Mouse (Mus musculus): ENCODE results near the gene Plek2.

Plek2 gene

DNA sequence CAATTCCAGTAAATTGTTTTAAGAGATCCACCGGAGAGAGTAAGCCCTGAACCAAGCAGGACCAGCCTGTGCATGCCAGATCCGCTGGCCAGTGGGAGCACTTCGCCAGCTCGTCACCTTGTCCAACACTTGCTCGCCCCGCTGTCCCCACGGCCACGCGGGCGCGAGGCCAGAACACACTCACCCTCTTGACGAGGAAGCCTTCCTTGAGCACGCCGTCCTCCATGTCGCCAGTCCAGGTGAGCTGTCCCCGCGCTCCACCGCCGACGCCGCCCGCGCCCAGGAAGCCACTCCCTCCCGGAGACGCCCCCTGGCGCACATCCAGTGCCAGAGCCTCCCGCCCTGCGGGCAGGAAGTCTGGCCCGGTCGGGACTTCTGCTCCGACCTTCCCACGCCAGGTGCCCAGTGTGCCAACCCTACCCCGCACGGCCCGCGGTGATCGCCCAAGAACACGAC lies at the start of gene Plek2:
TSS of gene Plek2 (minus strand) at position 258 of the 456 bp plus-strand sequence.
- POLR2A ChIA-PET, result interaction anchor here in 1 of 4 experiments (2.6 kb wide), 1 partner anchor 12 kb away, joined by 8 read pairs; no protein-coding TSS in a partner anchor
- CTCF ChIA-PET, result interaction anchor here in 3 of 4 experiments (0.6 to 1.4 kb wide), 4 partner anchors 12 to 201 kb away, joined by 3 to 7 read pairs (median 4); no protein-coding TSS in a partner anchor

DNA sequence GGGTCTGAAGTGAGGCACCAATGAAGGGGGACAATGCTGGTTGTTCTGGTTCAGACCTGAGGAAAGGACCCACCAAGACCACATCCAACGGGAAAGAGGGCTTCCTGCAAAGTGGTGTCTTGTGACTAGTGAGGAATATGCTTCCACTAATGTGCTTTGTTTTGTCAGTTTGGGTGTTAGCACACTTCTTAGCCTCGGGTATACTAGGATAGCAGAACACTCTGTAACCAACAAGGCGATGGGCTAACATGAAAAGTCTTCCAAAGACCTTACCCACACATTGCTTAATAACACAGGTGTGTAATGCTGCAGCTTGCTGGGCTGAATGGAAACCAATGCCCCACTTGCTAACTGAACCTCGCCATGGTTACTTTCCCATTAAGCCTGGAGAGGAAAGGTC lies 49.6 kb upstream of the Plek2 start:
- CTCF ChIA-PET, result no interaction called here

DNA sequence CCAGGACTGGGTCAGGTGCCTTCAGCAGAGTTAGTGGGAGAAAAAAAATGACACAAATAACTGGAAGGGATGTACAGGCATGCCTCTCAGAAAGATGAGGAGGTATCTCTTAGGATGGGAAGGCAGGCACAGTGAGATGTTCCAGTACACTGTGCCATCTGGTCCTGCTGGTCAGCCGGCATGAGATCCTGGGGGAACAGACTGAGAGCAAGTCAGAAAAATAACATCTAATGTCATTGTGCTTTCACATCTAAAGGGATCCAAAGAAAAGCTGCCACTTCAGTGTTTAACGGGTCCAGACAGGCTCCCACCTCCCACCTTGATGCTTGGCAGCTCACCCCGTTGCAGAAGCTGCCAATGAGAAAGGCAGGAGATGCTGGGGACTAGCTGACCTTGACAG lies 45.7 kb upstream of the Plek2 start:
- CTCF ChIA-PET, result interaction anchor here in 1 of 4 experiments (0.6 kb wide), 1 partner anchor 10 kb away, joined by 3 read pairs; no protein-coding TSS in a partner anchor
- POLR2A ChIA-PET, result interaction anchor here in 2 of 4 experiments (0.6 to 1.1 kb wide), 2 partner anchors 10 to 15 kb away, joined by 3 read pairs; no protein-coding TSS in a partner anchor

More for the DNA sequence above, 49.6 kb upstream of the Plek2 start:
- POLR2A ChIA-PET, result no interaction called here

GRCm38 (mm10) chr12:78952053-78952452 lies 45.3 kb upstream of the Plek2 start:
- ChIA-PET POLR2A (interaction anchor here in 1 of 4 experiments (1.1 kb wide), 1 partner anchor 9 kb away, joined by 3 read pairs; no protein-coding TSS in a partner anchor), CTCF (interaction anchor here in 1 of 4 experiments (0.6 kb wide), 1 partner anchor 9 kb away, joined by 3 read pairs; no protein-coding TSS in a partner anchor)

- ChIA-PET POLR2A (interaction anchor here in 1 of 4 experiments (1.0 kb wide), 1 partner anchor 10 kb away, joined by 3 read pairs; no protein-coding TSS in a partner anchor), CTCF (interaction anchor here in 2 of 4 experiments (0.8 to 1.4 kb wide), 2 partner anchors 29 kb away, joined by 4 to 5 read pairs; no protein-coding TSS in a partner anchor)
These were observed 40.9 kb upstream of the Plek2 start for GRCm38 (mm10) chr12:78947661-78948060.

- CTCF ChIA-PET, result interaction anchor here in 1 of 4 experiments (1.0 to 1.4 kb wide), 2 partner anchors 28 kb away, joined by 3 to 5 read pairs; no protein-coding TSS in a partner anchor
- POLR2A ChIA-PET, result interaction anchor here in 2 of 4 experiments (0.5 to 1.0 kb wide), 2 partner anchors 10 to 37 kb away, joined by 3 to 6 read pairs; no protein-coding TSS in a partner anchor
These were observed 40.4 kb upstream of the Plek2 start for GRCm38 (mm10) chr12:78947161-78947560.

DNA sequence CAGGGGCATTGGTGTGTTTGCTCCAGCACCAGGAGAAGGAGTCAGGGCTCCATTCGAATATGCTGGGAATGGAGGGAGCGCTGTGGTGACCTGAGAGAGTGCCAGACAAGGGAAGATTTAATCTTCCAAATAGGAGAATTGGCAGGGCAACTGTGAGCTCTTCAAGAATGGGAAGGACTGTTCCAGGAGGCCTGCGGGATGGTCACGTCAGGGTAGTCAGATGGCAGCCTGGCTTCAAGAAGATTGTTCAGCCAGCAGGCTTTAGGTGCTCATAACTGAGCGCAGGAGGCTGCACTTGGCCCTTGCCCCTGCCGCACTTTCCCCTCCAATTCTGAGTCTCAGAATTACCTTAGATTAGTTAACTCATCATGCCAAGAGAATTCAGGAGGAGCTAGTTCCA lies 36.2 kb upstream of the Plek2 start:
- ChIA-PET POLR2A (interaction anchor here in 1 of 4 experiments (1.0 to 1.5 kb wide), 2 partner anchors 9 to 11 kb away, joined by 3 read pairs; no protein-coding TSS in a partner anchor), CTCF (interaction anchor here in 1 of 4 experiments (0.6 kb wide), 1 partner anchor 10 kb away, joined by 3 read pairs; no protein-coding TSS in a partner anchor)

DNA sequence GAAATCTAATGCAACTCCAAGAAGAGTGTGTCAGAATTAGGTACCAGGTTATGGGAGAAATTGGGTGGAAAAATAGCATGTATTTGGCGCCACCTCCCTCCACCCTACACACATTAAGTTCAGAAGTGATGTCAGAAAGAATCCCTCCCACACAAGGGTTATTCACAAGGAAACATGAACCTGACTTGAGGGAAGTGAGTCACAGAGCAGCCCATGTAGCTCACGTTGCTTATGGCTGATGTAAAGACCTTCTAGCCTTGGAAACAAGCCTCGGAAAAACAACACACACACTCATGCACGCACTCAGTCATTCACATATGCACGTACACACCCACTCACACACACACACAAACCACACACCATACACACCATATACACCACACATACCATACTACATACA lies 33.3 kb upstream of the Plek2 start:
- POLR2A ChIA-PET, result no interaction called here
- CTCF ChIA-PET, result no interaction called here

GRCm38 (mm10) chr12:78939393-78940037 lies 32.8 kb upstream of the Plek2 start:
- CTCF ChIA-PET, result interaction anchor here in 1 of 4 experiments (3.0 kb wide), 1 partner anchor 21 kb away, joined by 13 read pairs; no protein-coding TSS in a partner anchor

DNA sequence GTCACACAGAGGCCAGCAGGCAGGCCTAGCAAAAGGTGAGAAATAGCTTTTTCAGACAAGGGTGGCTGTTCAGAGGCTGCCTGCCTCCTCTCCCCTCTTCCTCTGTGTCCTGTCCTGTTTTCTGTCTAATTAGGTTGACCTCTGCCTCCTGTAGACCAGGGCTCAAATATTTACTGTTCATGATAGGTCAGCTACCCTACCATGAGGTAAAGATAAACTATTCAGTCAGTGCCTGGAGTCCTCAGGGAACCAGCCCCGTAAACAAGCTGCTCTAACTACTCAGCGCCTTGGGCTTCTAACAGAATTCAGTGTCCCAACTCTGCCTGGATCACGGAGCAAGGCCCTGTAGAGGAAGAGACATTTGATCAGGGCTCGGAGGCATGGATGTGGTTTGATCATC lies 29.7 kb upstream of the Plek2 start:
- ChIA-PET CTCF (interaction anchor here in 1 of 4 experiments (2.3 kb wide), 1 partner anchor 18 kb away, joined by 12 read pairs; no protein-coding TSS in a partner anchor), POLR2A (interaction anchor here in 1 of 4 experiments (0.6 kb wide), 1 partner anchor 358 kb away, joined by 3 read pairs; no protein-coding TSS in a partner anchor)

More at GRCm38 (mm10) chr12:78939393-78940037, 32.8 kb upstream of the Plek2 start:
- POLR2A ChIA-PET, result no interaction called here

- POLR2A ChIA-PET, result interaction anchor here in 1 of 4 experiments (0.7 to 1.2 kb wide), 3 partner anchors 26 to 125 kb away, joined by 3 to 4 read pairs (median 3); no protein-coding TSS in a partner anchor
- CTCF ChIA-PET, result interaction anchor here in 3 of 4 experiments (0.6 to 2.6 kb wide), 3 partner anchors 11 to 174 kb away, joined by 3 to 14 read pairs (median 11); no protein-coding TSS in a partner anchor
These were observed 23.1 kb upstream of the Plek2 start for GRCm38 (mm10) chr12:78929900-78930299.

- ChIA-PET POLR2A (no interaction called here), CTCF (interaction anchor here in 1 of 4 experiments (0.5 kb wide), 1 partner anchor 72 kb away, joined by 5 read pairs; no protein-coding TSS in a partner anchor)
These were observed 20.5 kb upstream of the Plek2 start for GRCm38 (mm10) chr12:78927287-78927686.

- CTCF ChIA-PET, result interaction anchor here in 3 of 4 experiments (0.6 to 2.0 kb wide), 4 partner anchors 174 to 182 kb away, joined by 3 to 16 read pairs (median 8); no protein-coding TSS in a partner anchor
- POLR2A ChIA-PET, result interaction anchor here in 1 of 4 experiments (0.6 to 1.2 kb wide), 3 partner anchors 91 to 423 kb away, joined by 3 read pairs; no protein-coding TSS in a partner anchor
These were observed 16.9 kb upstream of the Plek2 start for GRCm38 (mm10) chr12:78923539-78924189.

DNA sequence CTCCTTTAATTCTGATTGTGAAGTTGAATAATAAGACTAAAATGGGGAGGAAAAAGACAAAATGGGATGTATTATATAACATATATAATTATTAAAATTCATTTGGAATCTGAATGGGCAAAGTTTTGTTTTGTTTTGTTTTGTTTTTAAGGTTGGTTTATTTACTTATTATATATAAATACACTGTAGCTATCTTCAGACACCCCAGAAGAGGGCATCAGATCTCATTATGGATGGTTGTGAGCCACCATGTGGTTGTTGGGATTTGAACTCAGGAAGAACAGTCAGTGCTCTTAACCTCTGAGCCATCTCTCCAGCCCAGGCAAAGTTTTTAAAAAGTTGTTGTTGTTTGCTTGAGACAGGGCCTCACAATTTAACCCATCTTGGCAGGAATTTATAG lies 16.2 kb upstream of the Plek2 start:
- ChIA-PET CTCF (interaction anchor here in 3 of 4 experiments (1.0 to 2.0 kb wide), 6 partner anchors 99 to 176 kb away, joined by 3 to 16 read pairs (median 4); no protein-coding TSS in a partner anchor), POLR2A (interaction anchor here in 1 of 4 experiments (0.7 to 1.2 kb wide), 2 partner anchors 92 to 173 kb away, joined by 3 read pairs; no protein-coding TSS in a partner anchor)

DNA sequence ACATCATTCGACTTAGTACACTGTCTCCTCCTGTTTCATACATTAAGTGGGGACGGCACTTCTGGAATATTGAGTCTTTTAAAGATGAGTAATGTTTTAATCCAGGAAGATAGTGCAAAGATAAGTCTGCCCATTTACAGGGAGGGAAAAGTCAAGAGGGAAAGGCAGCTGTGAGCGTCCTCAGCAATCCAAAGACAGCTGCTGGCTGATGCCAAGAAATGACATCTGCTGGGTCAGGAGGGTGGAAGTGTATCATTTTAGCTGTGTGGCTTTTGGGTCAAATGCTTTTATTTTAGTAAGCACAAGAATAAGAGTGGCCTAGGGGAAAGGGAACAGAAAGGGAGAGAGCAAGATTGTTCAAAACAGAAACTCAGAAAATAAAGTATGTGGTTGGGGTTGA lies 15.3 kb upstream of the Plek2 start:
- CTCF ChIA-PET, result interaction anchor here in 1 of 4 experiments (1.7 kb wide), 1 partner anchor 175 kb away, joined by 10 read pairs; no protein-coding TSS in a partner anchor

DNA sequence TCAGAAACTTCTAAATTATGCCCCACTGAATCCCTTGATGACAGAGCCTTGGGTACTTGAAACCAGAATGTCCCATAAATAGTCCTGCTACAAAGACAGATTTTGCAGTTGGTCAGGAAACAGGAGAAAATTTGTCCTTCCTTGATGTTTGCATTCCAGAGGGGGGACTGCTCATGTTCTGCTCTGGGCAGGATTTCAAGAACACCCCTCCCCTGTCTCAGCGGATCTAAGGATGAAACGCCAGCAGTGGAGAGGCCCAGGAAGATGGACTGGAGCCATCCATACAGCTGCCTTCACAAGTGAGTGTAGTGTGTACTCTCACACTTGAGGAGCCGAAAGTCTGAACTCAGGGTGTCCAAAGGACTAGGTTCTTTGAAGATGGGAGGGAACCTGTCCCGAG lies 14.7 kb upstream of the Plek2 start:
- ChIA-PET POLR2A (interaction anchor here in 1 of 4 experiments (3.6 kb wide), 1 partner anchor 169 kb away, joined by 24 read pairs; the partner anchor contains the start of gene Pigh), CTCF (interaction anchor here in 2 of 4 experiments (0.6 to 4.9 kb wide), 3 partner anchors 10 to 174 kb away, joined by 3 to 245 read pairs (median 214); partner anchors contain the start of gene Pigh (in 2 of the 2))

More for the DNA sequence above, 15.3 kb upstream of the Plek2 start:
- POLR2A ChIA-PET, result no interaction called here

DNA sequence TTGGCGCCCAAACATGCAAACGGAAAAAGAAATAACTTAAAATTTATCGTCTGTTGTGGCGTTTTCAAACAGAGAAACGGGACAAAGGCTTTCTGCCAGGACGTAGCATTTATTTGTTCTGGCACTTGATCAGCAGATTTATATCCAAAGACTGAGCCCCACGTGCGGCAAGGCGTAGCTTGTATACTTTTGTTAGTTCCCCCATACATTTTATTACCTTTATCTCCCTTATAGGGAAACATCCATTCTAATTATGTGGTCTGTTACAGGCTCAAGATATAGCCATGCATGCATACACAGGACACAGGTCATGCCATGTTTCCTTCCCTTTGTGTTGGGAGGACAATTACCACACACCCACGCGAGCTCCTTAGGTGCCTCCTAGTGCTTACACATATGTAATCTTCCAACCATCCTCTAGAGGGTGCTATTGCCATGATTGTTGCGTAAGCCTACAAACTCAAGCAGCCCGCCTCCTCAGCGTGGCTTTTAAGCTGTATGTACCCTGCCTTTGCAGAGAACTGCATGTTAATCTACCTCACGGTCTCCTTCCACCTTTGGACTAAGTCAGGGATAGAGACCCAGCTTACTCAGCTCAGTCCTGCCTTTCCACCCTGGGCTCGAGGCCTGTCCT lies 12.4 kb upstream of the Plek2 start:
- CTCF ChIA-PET, result interaction anchor here (0.5 to 4.9 kb wide), 153 partner anchors 9 to 1803 kb away, joined by 3 to 245 read pairs (median 5); partner anchors contain the start of genes Pigh (in 4 of the 4), Plekhh1 (in 3 of the 4), Arg2 (in 2 of the 4) and Tmem229b (in 2 of the 4)
- POLR2A ChIA-PET, result interaction anchor here (0.6 to 3.6 kb wide), 43 partner anchors 8 to 863 kb away, joined by 3 to 26 read pairs (median 4); partner anchors contain the start of genes Pigh (in 3 of the 4), Plekhh1 (in 2 of the 4), Arg2 (in 1 of the 4) and Atp6v1d (in 1 of the 4)
